Mouse (Mus musculus): ENCODE data around the gene Gm21317.
"Not testable (repeated sequence)": the region's sequence is repeated elsewhere in the genome, so short reads cannot be mapped to it uniquely, and the experiment has no call there.

Gene Gm21317

DNA sequence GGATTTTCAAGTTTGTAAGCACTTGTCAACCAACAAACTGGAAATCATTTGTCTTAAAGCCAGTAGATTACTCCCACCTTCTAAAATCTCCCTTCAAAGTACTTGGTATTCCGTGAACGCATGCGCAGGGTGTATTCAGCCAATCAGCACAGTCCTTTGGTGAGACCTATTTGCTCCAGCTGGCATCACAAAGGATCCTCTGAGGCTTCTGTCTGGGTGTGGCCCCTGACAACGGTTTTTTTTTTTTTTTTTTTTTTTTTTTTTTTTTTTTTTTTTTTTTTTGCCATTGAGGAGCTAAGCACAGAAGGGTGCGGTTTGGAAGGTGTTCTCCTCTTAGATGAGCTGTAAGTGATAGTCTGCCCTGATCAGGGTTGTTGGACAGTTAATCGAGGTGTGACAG lies at the start of gene Gm21317:
Gene Gm21317 (plus strand): TSS at position 301 of the 400 bp plus-strand sequence.
- not testable (repeated sequence) for DNase-seq (ENCODE audit: low spot score)
